Mouse (Mus musculus): ENCODE measurements around the gene Tmf1. TPM values are rescaled to one million over a fixed set of nuclear protein-coding genes. Genes with fewer than 3 reads are reported as not detected.

Tmf1 gene
- polyA plus RNA-seq (2016; fragmentation: Nextera tagmentation; extraction: Ambion mirVana), result 38.0 and 45.7 TPM in 2 replicates

DNA sequence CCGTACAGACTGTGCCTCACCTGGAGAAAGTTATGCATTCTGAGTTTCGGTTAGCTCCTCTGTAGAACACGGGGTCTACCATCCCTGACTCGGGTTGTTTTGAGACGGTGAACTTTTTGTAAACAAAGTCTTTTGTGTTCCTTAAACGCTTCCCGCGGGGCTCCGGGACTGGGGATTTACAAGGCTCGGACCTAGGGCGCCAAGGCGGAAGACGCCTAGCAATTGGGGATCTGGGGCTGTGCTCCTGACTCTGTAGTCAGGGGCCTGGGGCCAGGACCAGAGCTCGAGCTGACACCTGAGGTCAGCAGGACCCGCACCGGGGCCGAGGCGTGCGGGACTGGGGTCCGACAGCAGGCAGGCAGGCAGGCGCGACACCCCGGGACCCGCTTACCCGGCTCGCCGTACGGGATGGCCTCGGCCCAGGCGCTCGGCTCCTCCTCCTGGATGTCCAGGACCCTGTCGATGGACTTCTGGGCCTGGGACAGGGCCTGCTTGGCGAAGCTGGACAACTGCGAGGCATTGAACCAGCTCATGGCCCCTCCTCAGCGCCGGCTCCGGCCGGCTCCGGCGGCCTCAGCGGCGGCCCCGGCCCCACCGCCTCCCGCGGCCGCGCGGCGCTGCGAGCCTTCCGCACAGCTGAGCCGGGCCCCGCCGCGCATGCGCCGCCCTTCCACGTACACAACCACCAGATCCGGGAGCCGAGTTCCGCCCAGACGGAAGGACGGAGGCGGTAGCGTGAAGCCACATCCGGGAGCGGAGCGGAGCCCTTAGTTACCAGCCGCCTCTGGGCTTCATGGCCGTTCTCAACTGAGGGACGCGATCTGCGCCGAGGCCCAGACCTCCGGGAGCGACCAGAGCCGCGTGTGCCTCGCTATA is at the start of gene Tmf1:
Gene Tmf1, minus strand, starts transcription at position 632 of the 876 bp plus-strand sequence.
- ATAC-seq (ENCODE audit: low FRiP score), result peak; percentile 97
- peak within 1 kb of the TSS; percentile 69 for H3K4me2 ChIP-seq (replicated peaks)
- H3K9ac ChIP-seq, result peak within 1 kb of the TSS; percentile 97
- peak within 1 kb of the TSS; percentile 95 for H3K4me3 ChIP-seq
- H3K9me3 ChIP-seq (replicated peaks), result no peaks in the 10 kb centered on the region
- peaks cover 13% of the 10 kb centered on the region for H3K36me3 ChIP-seq
- WGBS, result under 1% methylated on average over 75 of the region's 80 CpGs
- no peaks in the 10 kb centered on the region for H3K27me3 ChIP-seq
- peak within 1 kb of the TSS; percentile 95 for H3K27ac ChIP-seq
- peaks cover 15% of the 10 kb centered on the region for H3K4me1 ChIP-seq

DNA sequence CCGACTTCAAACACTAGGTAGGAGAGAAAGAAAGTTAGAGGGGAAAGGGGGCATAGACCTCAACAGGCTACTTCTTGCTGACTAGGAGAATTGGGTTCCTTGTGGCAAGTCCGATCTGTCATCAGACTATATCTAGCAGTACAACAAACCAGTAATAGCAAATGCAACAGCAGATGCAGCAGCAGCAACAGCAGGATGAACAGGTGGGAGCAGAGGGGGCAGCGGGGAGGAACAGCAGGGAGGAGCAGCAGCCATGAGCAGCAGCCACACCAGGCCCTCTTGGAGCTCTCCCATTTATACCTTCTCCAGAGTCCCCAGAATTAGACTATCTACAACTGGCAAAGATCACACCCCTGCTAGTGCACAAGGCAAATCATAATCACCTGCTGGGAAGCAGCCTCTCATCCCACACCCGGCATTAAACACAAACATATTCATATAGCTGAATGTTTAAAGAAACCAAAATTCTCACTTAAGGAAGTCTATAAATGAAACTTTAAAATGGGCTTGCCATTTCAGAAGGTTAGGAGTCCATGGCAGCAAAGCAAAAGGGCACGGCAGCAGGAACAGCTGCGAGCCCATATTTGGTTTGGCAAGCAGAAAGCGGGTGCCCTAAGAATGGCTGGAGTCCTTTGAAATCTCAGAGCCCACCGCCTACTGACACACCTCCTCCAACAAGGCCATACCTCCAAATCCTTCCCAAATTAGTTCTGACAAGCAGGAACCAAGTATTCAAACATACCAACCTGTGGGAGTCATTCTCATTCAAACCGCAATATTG is 48.3 kb upstream of the Tmf1 start:
- H3K4me3 ChIP-seq, result no peak overlapping the region
- H3K4me2 ChIP-seq (replicated peaks), result no peak overlapping the region
- H3K27me3 ChIP-seq, result no peaks in the 10 kb centered on the region
- WGBS, result 93% methylated on average over 9 of the region's 9 CpGs
- H3K9ac ChIP-seq, result no peak overlapping the region
- H3K4me1 ChIP-seq, result peaks cover 9% of the 10 kb centered on the region; the same call in 1 of the 2 replicates
- no peak for ATAC-seq (ENCODE audit: low FRiP score)
- H3K27ac ChIP-seq, result no peak overlapping the region
- no peaks in the 10 kb centered on the region for H3K9me3 ChIP-seq (replicated peaks)
- peaks cover 24% of the 10 kb centered on the region for H3K36me3 ChIP-seq

DNA sequence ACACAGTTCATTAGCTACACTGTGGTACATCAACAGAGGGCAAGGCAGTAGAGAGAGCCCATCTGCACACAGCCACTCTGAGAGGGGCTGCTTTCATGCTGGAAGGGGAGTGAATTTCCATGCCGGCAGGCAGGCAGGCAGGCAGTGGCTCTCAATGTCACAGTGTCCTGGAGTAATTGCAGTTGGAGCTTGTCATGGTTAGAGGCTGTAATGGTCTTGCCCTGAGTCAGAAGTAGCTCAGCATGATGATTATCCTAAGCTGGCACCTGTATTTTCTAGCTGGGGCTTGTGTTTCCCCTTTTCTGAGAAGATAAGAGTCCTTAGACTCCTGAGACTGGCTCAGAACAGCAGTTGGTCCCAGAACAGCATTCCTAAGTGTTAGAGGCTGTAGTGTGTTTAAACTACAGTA is 47.2 kb upstream of the Tmf1 start:
- ATAC-seq (ENCODE audit: low FRiP score), result peak; percentile 40; the same call in 1 of the 2 replicates
- WGBS, result 50% methylated on average over 1 of the region's 1 CpGs
- H3K4me1 ChIP-seq, result peaks cover 13% of the 10 kb centered on the region
- no peak overlapping the region for H3K4me2 ChIP-seq (replicated peaks)
- H3K9me3 ChIP-seq (replicated peaks), result no peaks in the 10 kb centered on the region
- H3K27ac ChIP-seq, result peak overlapping the region; percentile 36; the same call in 1 of the 2 replicates
- H3K27me3 ChIP-seq, result no peaks in the 10 kb centered on the region
- no peak overlapping the region for H3K4me3 ChIP-seq
- H3K36me3 ChIP-seq, result peaks cover 16% of the 10 kb centered on the region
- no peak overlapping the region for H3K9ac ChIP-seq

DNA sequence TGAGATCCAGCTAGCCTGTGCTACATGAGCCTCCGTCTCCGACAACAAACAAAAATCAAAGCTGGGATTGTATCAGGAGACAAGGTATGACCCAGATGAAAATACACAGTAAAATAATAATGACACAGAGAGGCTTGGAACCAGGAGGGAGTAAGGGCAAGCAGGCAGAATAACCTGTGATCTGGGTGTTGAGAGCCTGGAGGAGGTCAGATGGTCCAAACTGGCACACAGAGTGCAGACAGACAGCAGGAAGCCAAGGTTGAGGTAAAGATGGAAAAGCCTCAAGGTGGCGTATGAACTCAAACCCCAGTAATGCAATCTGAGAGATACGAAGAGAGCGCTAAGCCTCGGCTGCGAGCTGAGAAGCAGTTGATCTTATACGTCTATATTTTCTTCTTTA is 45.6 kb upstream of the Tmf1 start:
- Histone ChIP-seq H3K4me3 (no peak overlapping the region), H3K4me1 (peaks cover 13% of the 10 kb centered on the region), H3K27ac (no peak overlapping the region), H3K9me3 (replicated peaks) (no peaks in the 10 kb centered on the region), H3K27me3 (no peaks in the 10 kb centered on the region), H3K4me2 (replicated peaks) (no peak overlapping the region), H3K36me3 (peaks cover 4% of the 10 kb centered on the region; the same call in 1 of the 2 replicates), H3K9ac (no peak overlapping the region)
- ATAC-seq (ENCODE audit: low FRiP score), result no peak
- WGBS, result 91% methylated on average over 8 of the region's 8 CpGs

DNA sequence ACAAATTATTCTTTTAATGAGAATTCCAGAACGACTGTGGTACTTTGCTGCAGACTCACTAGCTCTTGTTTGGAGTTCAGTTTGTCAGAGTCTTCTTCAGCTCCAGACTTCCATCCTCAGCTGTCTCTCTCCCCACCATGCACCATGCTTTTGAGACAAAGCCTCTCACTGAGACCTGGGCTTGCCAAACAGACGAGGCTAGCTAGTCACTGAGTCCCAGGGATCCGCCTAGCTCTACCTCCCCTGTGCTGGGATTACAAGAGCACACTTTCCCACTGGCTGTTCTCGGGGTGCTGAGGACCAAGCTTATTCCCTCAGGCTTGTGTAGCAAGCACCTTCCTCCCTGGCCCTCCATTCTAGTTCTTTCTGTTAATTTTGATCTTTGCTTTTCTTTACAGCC is 44.6 kb upstream of the Tmf1 start:
- Histone ChIP-seq H3K27ac (no peak overlapping the region), H3K9ac (no peak overlapping the region), H3K9me3 (replicated peaks) (no peaks in the 10 kb centered on the region), H3K36me3 (peaks cover 3% of the 10 kb centered on the region; the same call in 1 of the 2 replicates), H3K4me1 (peaks cover 13% of the 10 kb centered on the region), H3K4me2 (replicated peaks) (no peak overlapping the region), H3K4me3 (no peak overlapping the region), H3K27me3 (no peaks in the 10 kb centered on the region)
- no peak for ATAC-seq (ENCODE audit: low FRiP score)
- 72% methylated on average over 4 of the region's 4 CpGs for WGBS

DNA sequence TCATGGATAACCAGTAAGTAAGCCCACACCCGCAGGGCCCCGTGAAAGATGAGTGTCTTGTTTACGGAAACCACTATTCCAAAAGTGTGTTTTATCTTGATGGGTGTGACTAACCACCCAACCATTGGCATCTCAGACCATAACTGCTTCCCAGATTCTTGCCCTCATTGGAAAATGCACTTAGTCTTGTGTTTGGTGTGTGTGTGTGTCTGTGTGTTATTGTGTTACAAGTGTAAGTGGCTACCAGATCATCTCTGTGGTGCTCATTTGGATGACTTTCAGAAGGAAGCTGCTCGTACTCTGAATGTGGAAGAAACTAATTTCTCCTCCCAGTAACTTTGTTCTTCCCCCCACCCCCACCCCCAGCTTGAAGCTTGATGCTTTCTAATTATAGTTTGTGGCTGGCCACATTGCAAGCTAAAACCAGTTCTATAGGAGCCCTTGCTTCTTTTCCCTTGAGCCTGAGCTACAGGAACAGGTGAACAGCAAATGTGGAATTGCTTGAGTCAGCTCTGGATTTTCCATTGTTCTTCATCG is 44.1 kb upstream of the Tmf1 start:
- H3K4me2 ChIP-seq (replicated peaks), result no peak overlapping the region

DNA sequence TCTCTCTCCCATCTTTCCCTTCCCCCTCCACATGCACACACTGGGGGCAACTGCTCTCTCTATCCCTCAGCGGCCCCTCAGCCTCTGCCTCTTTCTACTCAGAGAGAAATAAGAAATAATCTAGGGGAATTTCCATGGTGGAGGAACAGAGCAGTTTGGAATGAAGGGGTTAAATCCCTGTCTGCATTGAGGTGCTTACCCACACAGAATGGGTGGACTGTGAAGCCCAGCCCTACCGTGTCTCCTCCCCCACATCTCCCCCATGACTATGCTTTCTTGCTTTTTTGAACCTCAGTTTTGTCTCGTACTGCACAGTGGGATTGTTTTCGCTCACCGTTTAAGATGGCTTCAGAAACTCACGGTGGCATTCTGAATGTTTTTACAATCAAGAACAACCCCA is 43.4 kb upstream of the Tmf1 start:
- no peak overlapping the region for H3K27ac ChIP-seq
- WGBS, result 54% methylated on average over 6 of the region's 6 CpGs
- H3K4me2 ChIP-seq (replicated peaks), result no peak overlapping the region
- peaks cover 13% of the 10 kb centered on the region for H3K4me1 ChIP-seq
- H3K9ac ChIP-seq, result no peak overlapping the region
- H3K36me3 ChIP-seq, result peaks cover 3% of the 10 kb centered on the region; the same call in 1 of the 2 replicates
- H3K27me3 ChIP-seq, result no peaks in the 10 kb centered on the region
- H3K4me3 ChIP-seq, result no peak overlapping the region
- H3K9me3 ChIP-seq (replicated peaks), result no peaks in the 10 kb centered on the region
- no peak for ATAC-seq (ENCODE audit: low FRiP score)

More for the DNA sequence above, 44.1 kb upstream of the Tmf1 start:
- H3K27me3 ChIP-seq, result no peaks in the 10 kb centered on the region
- H3K9me3 ChIP-seq (replicated peaks), result no peaks in the 10 kb centered on the region
- H3K9ac ChIP-seq, result no peak overlapping the region
- no peak for ATAC-seq (ENCODE audit: low FRiP score)
- H3K4me3 ChIP-seq, result no peak overlapping the region
- WGBS, result 69% methylated on average over 5 of the region's 5 CpGs
- no peak overlapping the region for H3K27ac ChIP-seq
- H3K4me1 ChIP-seq, result peaks cover 13% of the 10 kb centered on the region
- peaks cover 3% of the 10 kb centered on the region; the same call in 1 of the 2 replicates for H3K36me3 ChIP-seq

DNA sequence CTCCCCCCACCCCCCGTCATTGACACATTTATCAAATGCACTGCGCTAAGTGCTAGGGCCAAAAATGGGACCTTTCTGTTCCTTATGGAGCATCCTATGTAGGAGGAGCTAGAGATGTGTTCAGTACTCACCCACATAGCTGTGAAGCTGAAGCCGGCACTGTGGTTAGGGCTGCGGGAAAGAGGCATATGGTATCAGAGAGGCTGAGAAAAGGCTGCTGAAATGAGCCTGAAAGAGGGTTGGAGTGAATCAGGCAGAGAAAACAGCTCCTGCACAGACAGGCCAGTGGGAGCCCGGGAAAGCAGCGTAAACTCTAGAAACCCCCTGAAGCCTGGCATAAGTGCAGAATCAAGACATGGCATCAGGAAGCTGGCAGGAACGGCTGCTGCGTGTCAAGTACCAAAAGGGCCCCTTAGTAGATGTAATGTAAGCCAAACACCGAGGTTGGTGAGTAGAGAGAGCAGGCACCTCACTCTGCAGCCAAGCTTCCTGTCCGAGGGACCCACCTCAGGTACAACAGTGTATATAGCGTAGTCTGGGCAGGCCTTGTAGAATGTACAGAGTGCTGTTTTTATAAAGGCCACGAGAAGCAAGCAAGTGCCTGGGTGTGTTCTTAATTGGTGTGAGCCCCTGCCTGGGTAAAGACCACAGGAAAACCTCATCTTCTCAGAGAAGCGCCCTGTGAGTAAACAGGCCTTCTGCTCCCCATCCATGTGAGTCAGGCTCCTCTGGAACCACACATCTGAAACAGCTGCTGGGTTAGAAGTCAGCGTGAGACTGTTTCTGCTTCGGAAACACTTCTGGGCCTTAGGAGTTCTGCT is 42.5 kb upstream of the Tmf1 start:
- Histone ChIP-seq H3K4me3 (no peak overlapping the region), H3K27ac (no peak overlapping the region), H3K27me3 (no peaks in the 10 kb centered on the region), H3K4me2 (replicated peaks) (no peak overlapping the region), H3K9me3 (replicated peaks) (no peaks in the 10 kb centered on the region), H3K36me3 (no peaks in the 10 kb centered on the region), H3K9ac (no peak overlapping the region), H3K4me1 (peaks cover 13% of the 10 kb centered on the region)
- no peak for ATAC-seq (ENCODE audit: low FRiP score)
- 75% methylated on average over 15 of the region's 15 CpGs for WGBS

DNA sequence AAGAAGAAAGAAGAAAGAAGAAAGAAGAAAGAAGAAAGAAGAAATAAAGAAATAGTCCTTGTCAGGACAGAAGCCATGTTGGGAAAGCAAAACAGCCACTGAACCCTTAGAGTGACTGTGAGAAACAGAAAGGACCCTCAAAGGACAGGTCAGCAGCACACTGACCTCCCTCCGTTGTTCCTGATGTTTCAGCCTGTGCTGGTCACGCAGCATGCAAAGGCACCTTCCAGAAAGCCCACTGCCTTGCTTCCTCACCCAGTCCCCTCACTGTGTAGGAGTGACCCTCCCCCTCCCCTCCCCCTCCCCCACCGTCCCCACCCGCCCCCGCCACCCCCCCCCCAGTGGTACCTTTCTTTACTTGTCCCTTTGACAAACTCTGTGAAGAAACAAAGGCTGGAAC is 41.8 kb upstream of the Tmf1 start:
- Histone ChIP-seq H3K9ac (no peak overlapping the region), H3K4me2 (replicated peaks) (no peak overlapping the region), H3K27me3 (no peaks in the 10 kb centered on the region), H3K36me3 (no peaks in the 10 kb centered on the region), H3K4me1 (peaks cover 7% of the 10 kb centered on the region), H3K27ac (no peak overlapping the region), H3K9me3 (replicated peaks) (no peaks in the 10 kb centered on the region), H3K4me3 (no peak overlapping the region)
- WGBS, result 61% methylated on average over 3 of the region's 5 CpGs
- ATAC-seq (ENCODE audit: low FRiP score), result no peak

DNA sequence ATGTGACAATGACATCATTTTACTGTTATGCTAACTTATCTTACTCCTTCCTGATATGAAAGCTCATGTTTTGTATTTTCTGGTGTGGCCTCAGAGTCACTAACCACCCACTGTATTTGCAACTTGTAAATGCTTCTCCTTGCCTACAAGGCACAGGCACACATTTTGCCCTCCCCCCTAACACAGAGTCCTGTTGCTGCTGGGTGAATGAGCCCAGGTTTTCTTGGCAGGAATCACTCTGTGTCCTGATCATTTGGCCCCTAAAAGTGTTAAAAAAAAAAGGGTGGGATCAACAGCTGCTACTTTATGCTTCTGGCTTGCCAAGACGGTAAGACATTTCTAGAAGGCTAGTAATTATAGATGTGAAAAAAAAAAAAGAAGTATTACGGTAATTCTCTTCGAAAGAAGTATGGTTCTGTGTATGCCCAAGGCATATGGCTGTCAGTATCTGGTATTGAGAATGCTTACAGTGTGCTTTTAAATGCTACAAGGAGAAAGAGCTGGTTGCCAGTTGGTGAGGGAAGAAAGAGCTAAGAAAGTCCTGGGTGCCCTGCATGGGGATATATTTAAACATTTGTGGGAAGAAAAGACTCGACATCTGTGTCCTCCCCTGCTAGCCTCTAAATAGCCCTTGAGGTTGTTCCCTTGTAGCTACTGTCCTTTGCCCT is 37.4 kb upstream of the Tmf1 start:
- H3K27ac ChIP-seq, result no peak overlapping the region
- H3K4me2 ChIP-seq (replicated peaks), result no peak overlapping the region
- 83% methylated on average over 4 of the region's 4 CpGs for WGBS
- no peaks in the 10 kb centered on the region for H3K27me3 ChIP-seq
- H3K9me3 ChIP-seq (replicated peaks), result 0 out of 2 replicates have a peak, but pooled peaks cover 3% of the 10 kb centered on the region
- H3K4me1 ChIP-seq, result peaks cover 14% of the 10 kb centered on the region
- H3K4me3 ChIP-seq, result no peak overlapping the region
- H3K36me3 ChIP-seq, result peaks cover 9% of the 10 kb centered on the region; the same call in 1 of the 2 replicates
- no peak overlapping the region for H3K9ac ChIP-seq
- no peak for ATAC-seq (ENCODE audit: low FRiP score)

DNA sequence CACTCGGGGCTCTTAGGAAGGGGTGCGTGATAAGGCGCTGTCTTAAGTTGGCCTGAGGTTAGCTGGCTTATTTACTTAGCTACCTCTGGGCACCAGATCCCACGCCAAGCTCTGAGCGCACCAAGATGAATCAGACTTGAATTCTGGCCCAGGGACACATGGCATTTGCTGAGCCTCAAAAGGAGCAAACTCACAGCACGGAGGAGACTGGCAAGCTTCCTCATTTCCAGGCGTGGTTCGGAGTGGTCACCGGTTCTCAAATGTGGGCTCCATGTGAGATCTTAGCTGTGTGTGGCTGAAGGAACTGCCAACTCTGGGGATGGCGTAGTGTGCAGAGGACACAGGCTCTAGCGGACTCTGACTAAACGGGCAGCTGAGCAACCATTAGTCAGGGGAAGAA is 33.1 kb upstream of the Tmf1 start:
- Histone ChIP-seq H3K4me1 (peaks cover 15% of the 10 kb centered on the region), H3K9me3 (replicated peaks) (0 out of 2 replicates have a peak, but pooled peaks cover 3% of the 10 kb centered on the region), H3K4me2 (replicated peaks) (peak overlapping the region; percentile 80), H3K36me3 (peaks cover 9% of the 10 kb centered on the region; the same call in 1 of the 2 replicates), H3K9ac (peak overlapping the region; percentile 36; the same call in 1 of the 2 replicates), H3K27ac (no peak overlapping the region), H3K4me3 (peak overlapping the region; percentile 69), H3K27me3 (no peaks in the 10 kb centered on the region)
- 75% methylated on average over 12 of the region's 12 CpGs for WGBS
- no peak for ATAC-seq (ENCODE audit: low FRiP score)

Measured in hindbrain, embryonic 12.5 days (tissue).